Mouse (Mus musculus) bone marrow macrophage, adult 2 months (primary cell): ENCODE data around the gene Mttp.

ENCODE experiments used
- CTCF ChIP-seq: IDR thresholded peaks from 2 replicates; pipeline ENCODE4 v1.5.1; 2012; ENCODE audit warnings: low read depth, mild to moderate bottlenecking, low read length, moderate library complexity
- POLR2A ChIP-seq: IDR thresholded peaks from 2 replicates; pipeline ENCODE4 v1.6.1; 2012; ENCODE audit warnings: mild to moderate bottlenecking, low read depth, low read length, borderline replicate concordance

- TF ChIP-seq CTCF (no peak), POLR2A (no peak)
These were observed 20.9 kb downstream of the Mttp start for GRCm38 (mm10) chr3:138123842-138124241.
